Mouse (Mus musculus): Measurements from ENCODE around the gene Trio.

- TF ChIP-seq POLR2A (IDR thresholded peaks at IDR 0.05; ENCODE audit: insufficient read length, low read depth) (no peak), MYOG (IDR thresholded peaks at IDR 0.05; ENCODE audit: control insufficient read depth in 1 of 3, insufficient read depth in 1 of 3, insufficient read length in 2 of 3, low read depth in 2 of 3) (no peak), USF1 (IDR thresholded peaks at IDR 0.05; ENCODE audit: low read depth) (no peak), CEBPB (IDR thresholded peaks at IDR 0.05; ENCODE audit: insufficient read depth, poor library complexity, severe bottlenecking) (no peak), MYOD1 (IDR thresholded peaks at IDR 0.05; ENCODE audit: control insufficient read depth in 1 of 3, insufficient read length in 2 of 3, low read depth in 2 of 3) (no peak)
Measured at GRCm38 (mm10) chr15:27744995-27745394, 280.7 kb downstream of the Trio start.

Measured in myocyte (in vitro differentiated cells).